Mouse (Mus musculus): ENCODE results near the gene Agap1. TPM values are rescaled to one million over a fixed set of nuclear protein-coding genes. Genes with fewer than 3 reads are reported as not detected.
A peak's percentile ranks its signal among the peaks of the same experiment; 100 is the strongest.

Agap1 gene
- polyA plus RNA-seq, 1 experiment from 2014 or later: 8.5 TPM

- Histone ChIP-seq H3K4me1 (replicated peaks; ENCODE audit: insufficient read depth, low read length) (no peaks in the 10 kb centered on the region), H3K27me3 (ENCODE audit: insufficient read depth, low read length) (no peaks in the 10 kb centered on the region), H3K4me3 (replicated peaks; ENCODE audit: low read depth, low read length) (no peak overlapping the region), H3K27ac (no peak overlapping the region), H3K36me3 (ENCODE audit: insufficient read depth, low read length) (no peaks in the 10 kb centered on the region), H3K9me3 (replicated peaks; ENCODE audit: low read length) (no peaks in the 10 kb centered on the region), H3K9ac (ENCODE audit: low read depth, low read length) (no peak overlapping the region), H3K4me2 (ENCODE audit: low read length) (no peak overlapping the region)
- ATAC-seq (replicated peaks; ENCODE audit: low FRiP score, low read depth): no peak
- no peak for DNase-seq (ENCODE audit: low spot score)
- TF ChIP-seq CTCF (IDR thresholded peaks at IDR 0.05; ENCODE audit: low read depth): no peak
- WGBS: 34% methylated on average over 5 of the region's 5 CpGs
Measured at GRCm38 (mm10) chr1:89441236-89441897, 13.2 kb upstream of the Agap1 start.

- Histone ChIP-seq H3K4me3 (replicated peaks; ENCODE audit: low read depth, low read length) (no peak overlapping the region), H3K9me3 (replicated peaks; ENCODE audit: low read length) (no peaks in the 10 kb centered on the region), H3K4me1 (replicated peaks; ENCODE audit: insufficient read depth, low read length) (no peaks in the 10 kb centered on the region), H3K4me2 (ENCODE audit: low read length) (no peak overlapping the region), H3K27ac (no peak overlapping the region), H3K9ac (ENCODE audit: low read depth, low read length) (no peak overlapping the region), H3K27me3 (ENCODE audit: insufficient read depth, low read length) (no peaks in the 10 kb centered on the region), H3K36me3 (ENCODE audit: insufficient read depth, low read length) (no peaks in the 10 kb centered on the region)
- 69% methylated on average over 9 of the region's 9 CpGs for WGBS
- TF ChIP-seq CTCF (IDR thresholded peaks at IDR 0.05; ENCODE audit: low read depth): no peak
- DNase-seq (ENCODE audit: low spot score) (no peak), ATAC-seq (replicated peaks; ENCODE audit: low FRiP score, low read depth) (no peak)
Measured at GRCm38 (mm10) chr1:89443512-89443911, 11.1 kb upstream of the Agap1 start.

GRCm38 (mm10) chr1:89444014-89444413 is 10.6 kb upstream of the Agap1 start:
- no peaks in the 10 kb centered on the region for H3K27me3 ChIP-seq (ENCODE audit: insufficient read depth, low read length)
- H3K27ac ChIP-seq: no peak overlapping the region
- DNase-seq (ENCODE audit: low spot score) (no peak), ATAC-seq (replicated peaks; ENCODE audit: low FRiP score, low read depth) (no peak)
- 69% methylated on average over 3 of the region's 3 CpGs for WGBS
- no peak for TF ChIP-seq CTCF (IDR thresholded peaks at IDR 0.05; ENCODE audit: low read depth)
- H3K9me3 ChIP-seq (replicated peaks; ENCODE audit: low read length): no peaks in the 10 kb centered on the region
- no peaks in the 10 kb centered on the region for H3K4me1 ChIP-seq (replicated peaks; ENCODE audit: insufficient read depth, low read length)
- no peak overlapping the region for H3K4me3 ChIP-seq (replicated peaks; ENCODE audit: low read depth, low read length)
- no peaks in the 10 kb centered on the region for H3K36me3 ChIP-seq (ENCODE audit: insufficient read depth, low read length)
- H3K9ac ChIP-seq (ENCODE audit: low read depth, low read length): no peak overlapping the region
- H3K4me2 ChIP-seq (ENCODE audit: low read length): no peak overlapping the region

- ATAC-seq (replicated peaks; ENCODE audit: low FRiP score, low read depth) (no peak), DNase-seq (ENCODE audit: low spot score) (no peak)
- 69% methylated on average over 7 of the region's 7 CpGs for whole genome bisulfite sequencing
- Histone ChIP-seq H3K4me3 (replicated peaks; ENCODE audit: low read depth, low read length) (no peak overlapping the region), H3K9me3 (replicated peaks; ENCODE audit: low read length) (no peaks in the 10 kb centered on the region), H3K4me1 (replicated peaks; ENCODE audit: insufficient read depth, low read length) (no peaks in the 10 kb centered on the region), H3K36me3 (ENCODE audit: insufficient read depth, low read length) (no peaks in the 10 kb centered on the region), H3K9ac (ENCODE audit: low read depth, low read length) (no peak overlapping the region), H3K4me2 (ENCODE audit: low read length) (no peak overlapping the region), H3K27ac (no peak overlapping the region), H3K27me3 (ENCODE audit: insufficient read depth, low read length) (no peaks in the 10 kb centered on the region)
- no peak for TF ChIP-seq CTCF (IDR thresholded peaks at IDR 0.05; ENCODE audit: low read depth)
Measured at GRCm38 (mm10) chr1:89450139-89450538, 4.5 kb upstream of the Agap1 start.

GRCm38 (mm10) chr1:89452138-89452537 is 2.5 kb upstream of the Agap1 start:
- Histone ChIP-seq H3K9me3 (replicated peaks; ENCODE audit: low read length) (no peaks in the 10 kb centered on the region), H3K4me3 (replicated peaks; ENCODE audit: low read depth, low read length) (no peak overlapping the region), H3K27ac (no peak overlapping the region), H3K4me2 (ENCODE audit: low read length) (no peak overlapping the region), H3K4me1 (replicated peaks; ENCODE audit: insufficient read depth, low read length) (peaks cover 12% of the 10 kb centered on the region), H3K9ac (ENCODE audit: low read depth, low read length) (no peak overlapping the region), H3K36me3 (ENCODE audit: insufficient read depth, low read length) (no peaks in the 10 kb centered on the region), H3K27me3 (ENCODE audit: insufficient read depth, low read length) (no peaks in the 10 kb centered on the region)
- 90% methylated on average over 8 of the region's 8 CpGs for WGBS
- no peak for ATAC-seq (replicated peaks; ENCODE audit: low FRiP score, low read depth)
- no peak for TF ChIP-seq CTCF (IDR thresholded peaks at IDR 0.05; ENCODE audit: low read depth)
- DNase-seq (ENCODE audit: low spot score): no peak

- no peak for TF ChIP-seq CTCF (IDR thresholded peaks at IDR 0.05; ENCODE audit: low read depth)
- Histone ChIP-seq H3K27me3 (ENCODE audit: insufficient read depth, low read length) (no peaks in the 10 kb centered on the region), H3K4me2 (ENCODE audit: low read length) (peak overlapping the region; percentile 97), H3K9me3 (replicated peaks; ENCODE audit: low read length) (no peaks in the 10 kb centered on the region), H3K36me3 (ENCODE audit: insufficient read depth, low read length) (no peaks in the 10 kb centered on the region), H3K27ac (no peak overlapping the region), H3K4me3 (replicated peaks; ENCODE audit: low read depth, low read length) (peak overlapping the region; percentile 64; the same call in 1 of the 2 replicates), H3K4me1 (replicated peaks; ENCODE audit: insufficient read depth, low read length) (peaks cover 12% of the 10 kb centered on the region), H3K9ac (ENCODE audit: low read depth, low read length) (peak overlapping the region; percentile 73; the same call in 1 of the 2 replicates)
- DNase-seq (ENCODE audit: low spot score): peak; percentile 17
- 28% methylated on average over 6 of the region's 6 CpGs for WGBS
- ATAC-seq (replicated peaks; ENCODE audit: low FRiP score, low read depth): no peak
Measured at GRCm38 (mm10) chr1:89453666-89454065, 940 bp upstream of the Agap1 start.

Measured in kidney, postnatal 0 days (tissue).